Mouse (Mus musculus): ENCODE data around the gene Scyl1. TPM values are rescaled to one million over a fixed set of nuclear protein-coding genes. Genes with fewer than 3 reads are reported as not detected.

Gene Scyl1
- polyA plus RNA-seq, 1 experiment from 2014 or later, result 83.2 TPM

GRCm38 (mm10) chr19:5721233-5721632 lies 50.0 kb downstream of the Scyl1 start:
- H3K27ac ChIP-seq (ENCODE audit: low read length), result no peak overlapping the region
- peaks cover 18% of the 10 kb centered on the region for H3K36me3 ChIP-seq (ENCODE audit: control insufficient read depth, insufficient read depth, low read length)
- H3K4me3 ChIP-seq (ENCODE audit: low read length), result no peak overlapping the region
- H3K9me3 ChIP-seq (ENCODE audit: control insufficient read depth, low read length), result no peaks in the 10 kb centered on the region
- 85% methylated on average over 6 of the region's 6 CpGs for WGBS
- no peak for ATAC-seq (ENCODE audit: low read depth)
- H3K4me1 ChIP-seq (replicated peaks; ENCODE audit: control insufficient read depth, insufficient read depth, low read length), result peaks cover 21% of the 10 kb centered on the region
- no peaks in the 10 kb centered on the region for H3K27me3 ChIP-seq (ENCODE audit: control insufficient read depth, insufficient read depth, low read depth, low read length)
- no peak overlapping the region for H3K4me2 ChIP-seq (ENCODE audit: low read depth, low read length)
- no peak overlapping the region for H3K9ac ChIP-seq (ENCODE audit: low read length)

DNA sequence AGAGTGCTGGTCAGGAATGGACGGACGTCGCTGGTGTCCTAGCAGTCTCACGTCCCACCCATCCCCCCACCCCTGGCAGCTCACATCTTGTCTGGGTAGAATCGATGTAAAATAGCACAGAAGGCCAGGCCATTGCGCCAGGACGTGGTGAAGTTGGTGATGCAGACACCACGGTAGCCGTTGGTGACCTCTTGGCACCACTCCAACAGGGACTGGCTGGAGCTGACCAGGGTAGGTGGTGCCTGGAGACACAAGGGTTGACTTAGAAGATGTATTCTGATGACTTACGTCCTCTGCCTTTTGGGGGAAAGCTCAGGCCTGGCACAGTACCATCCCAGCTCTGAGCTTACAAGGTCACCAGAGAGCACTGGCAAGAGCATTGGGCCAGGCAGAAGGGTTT lies 54.3 kb downstream of the Scyl1 start:
- ATAC-seq (ENCODE audit: low read depth), result no peak
- H3K36me3 ChIP-seq (ENCODE audit: control insufficient read depth, insufficient read depth, low read length), result peaks cover 16% of the 10 kb centered on the region
- no peaks in the 10 kb centered on the region for H3K9me3 ChIP-seq (ENCODE audit: control insufficient read depth, low read length)
- no peak overlapping the region for H3K27ac ChIP-seq (ENCODE audit: low read length)
- 43% methylated on average over 10 of the region's 10 CpGs for WGBS
- H3K27me3 ChIP-seq (ENCODE audit: control insufficient read depth, insufficient read depth, low read depth, low read length), result no peaks in the 10 kb centered on the region
- peaks cover 24% of the 10 kb centered on the region for H3K4me1 ChIP-seq (replicated peaks; ENCODE audit: control insufficient read depth, insufficient read depth, low read length)
- no peak overlapping the region for H3K4me3 ChIP-seq (ENCODE audit: low read length)
- H3K9ac ChIP-seq (ENCODE audit: low read length), result no peak overlapping the region
- H3K4me2 ChIP-seq (ENCODE audit: low read depth, low read length), result no peak overlapping the region

DNA sequence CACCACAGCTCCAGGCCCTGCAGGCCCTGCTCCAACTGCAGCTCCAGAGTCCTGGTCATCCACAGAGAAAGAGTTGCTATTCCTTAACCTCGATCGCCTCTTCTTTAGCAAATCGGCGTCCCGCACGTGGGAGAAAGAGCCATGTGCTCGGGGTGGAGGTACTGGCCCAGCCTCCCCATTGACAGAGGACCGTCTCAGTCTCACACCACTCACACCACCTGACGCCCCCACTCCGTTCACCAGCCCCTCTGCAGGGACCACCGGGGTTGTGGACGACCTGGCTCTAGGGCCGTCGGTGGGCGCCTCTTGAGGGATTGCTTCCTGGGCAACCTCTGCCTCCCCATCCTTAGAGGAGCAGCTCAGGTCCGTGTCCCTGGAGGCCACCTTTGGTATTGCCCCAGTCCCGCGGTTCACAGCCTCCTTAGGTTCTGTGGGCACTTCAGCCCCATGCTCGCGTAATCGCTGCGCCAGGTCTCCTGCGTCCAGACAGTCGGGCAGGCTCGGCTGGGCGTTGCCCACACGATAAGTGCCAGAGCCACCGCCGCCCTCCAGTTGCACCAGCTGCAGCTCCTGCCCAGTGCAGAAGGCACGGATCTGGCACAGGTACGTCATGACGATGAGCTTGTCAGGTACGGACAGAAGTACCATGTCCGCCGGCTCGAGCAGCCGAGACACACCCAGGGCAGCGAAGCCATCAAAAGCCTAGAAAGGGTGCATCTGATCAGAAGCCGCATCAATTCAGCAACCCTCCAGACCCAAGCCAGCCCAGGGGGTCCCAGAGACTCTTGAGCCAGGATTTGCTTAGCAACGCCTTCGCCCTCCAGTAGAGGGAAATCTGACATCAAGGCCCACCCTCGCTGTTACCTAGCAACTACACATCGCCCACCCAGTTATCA lies 55.2 kb downstream of the Scyl1 start:
- 33% methylated on average over 43 of the region's 43 CpGs for WGBS
- Histone ChIP-seq H3K4me2 (ENCODE audit: low read depth, low read length) (peak overlapping the region; percentile 33), H3K4me3 (ENCODE audit: low read length) (no peak overlapping the region), H3K4me1 (replicated peaks; ENCODE audit: control insufficient read depth, insufficient read depth, low read length) (peaks cover 24% of the 10 kb centered on the region), H3K36me3 (ENCODE audit: control insufficient read depth, insufficient read depth, low read length) (peaks cover 9% of the 10 kb centered on the region), H3K27me3 (ENCODE audit: control insufficient read depth, insufficient read depth, low read depth, low read length) (no peaks in the 10 kb centered on the region), H3K9me3 (ENCODE audit: control insufficient read depth, low read length) (no peaks in the 10 kb centered on the region), H3K9ac (ENCODE audit: low read length) (0 out of 2 replicates have a peak overlapping the region, but pooled peaks have one; percentile 25), H3K27ac (ENCODE audit: low read length) (no peak overlapping the region)
- ATAC-seq (ENCODE audit: low read depth), result peak; percentile 53

- H3K36me3 ChIP-seq (ENCODE audit: control insufficient read depth, insufficient read depth, low read length), result peaks cover 9% of the 10 kb centered on the region
Measured at GRCm38 (mm10) chr19:5713730-5714129, 57.5 kb downstream of the Scyl1 start.

DNA sequence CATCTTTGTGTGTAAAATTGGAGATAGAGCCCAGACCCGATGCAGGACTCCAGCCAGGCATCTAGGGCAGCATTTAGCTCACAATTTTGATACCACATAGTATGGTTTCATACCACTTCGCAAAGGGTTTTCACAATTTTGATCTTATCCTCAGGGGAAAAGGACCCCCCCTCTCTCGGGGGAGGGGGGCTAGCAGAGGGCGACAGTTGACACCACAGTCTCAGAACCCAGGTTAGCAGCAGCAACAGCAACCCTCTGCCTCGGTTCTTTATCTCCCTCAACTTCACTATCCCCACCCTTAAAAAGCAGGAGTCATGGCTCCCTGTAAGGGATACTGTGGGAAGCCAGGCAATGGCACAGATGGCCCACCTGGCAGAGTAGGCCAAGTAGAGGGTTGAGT lies 58.0 kb downstream of the Scyl1 start:
- peaks cover 24% of the 10 kb centered on the region for H3K4me1 ChIP-seq (replicated peaks; ENCODE audit: control insufficient read depth, insufficient read depth, low read length)
- no peaks in the 10 kb centered on the region for H3K9me3 ChIP-seq (ENCODE audit: control insufficient read depth, low read length)
- no peaks in the 10 kb centered on the region for H3K27me3 ChIP-seq (ENCODE audit: control insufficient read depth, insufficient read depth, low read depth, low read length)
- peaks cover 13% of the 10 kb centered on the region for H3K36me3 ChIP-seq (ENCODE audit: control insufficient read depth, insufficient read depth, low read length)
- H3K27ac ChIP-seq (ENCODE audit: low read length), result peak overlapping the region; percentile 77
- no peak overlapping the region for H3K4me3 ChIP-seq (ENCODE audit: low read length)
- 0 out of 2 replicates have a peak overlapping the region, but pooled peaks have one; percentile 18 for H3K4me2 ChIP-seq (ENCODE audit: low read depth, low read length)
- no peak for ATAC-seq (ENCODE audit: low read depth)
- H3K9ac ChIP-seq (ENCODE audit: low read length), result 0 out of 2 replicates have a peak overlapping the region, but pooled peaks have one; percentile 20
- 64% methylated on average over 5 of the region's 5 CpGs for WGBS

More at GRCm38 (mm10) chr19:5713730-5714129, 57.5 kb downstream of the Scyl1 start:
- Histone ChIP-seq H3K27ac (ENCODE audit: low read length) (peak overlapping the region; percentile 77), H3K9me3 (ENCODE audit: control insufficient read depth, low read length) (no peaks in the 10 kb centered on the region), H3K4me3 (ENCODE audit: low read length) (no peak overlapping the region), H3K27me3 (ENCODE audit: control insufficient read depth, insufficient read depth, low read depth, low read length) (no peaks in the 10 kb centered on the region), H3K9ac (ENCODE audit: low read length) (peak overlapping the region; percentile 31; the same call in 1 of the 2 replicates), H3K4me2 (ENCODE audit: low read depth, low read length) (0 out of 2 replicates have a peak overlapping the region, but pooled peaks have one; percentile 18), H3K4me1 (replicated peaks; ENCODE audit: control insufficient read depth, insufficient read depth, low read length) (peaks cover 24% of the 10 kb centered on the region)
- ATAC-seq (ENCODE audit: low read depth), result peak; percentile 88
- WGBS, result 9% methylated on average over 2 of the region's 2 CpGs

GRCm38 (mm10) chr19:5711907-5712460 lies 59.2 kb downstream of the Scyl1 start:
- 91% methylated on average over 14 of the region's 14 CpGs for WGBS
- H3K4me1 ChIP-seq (replicated peaks; ENCODE audit: control insufficient read depth, insufficient read depth, low read length), result peaks cover 24% of the 10 kb centered on the region
- no peak for ATAC-seq (ENCODE audit: low read depth)
- H3K36me3 ChIP-seq (ENCODE audit: control insufficient read depth, insufficient read depth, low read length), result peaks cover 19% of the 10 kb centered on the region
- no peaks in the 10 kb centered on the region for H3K27me3 ChIP-seq (ENCODE audit: control insufficient read depth, insufficient read depth, low read depth, low read length)
- no peak overlapping the region for H3K4me2 ChIP-seq (ENCODE audit: low read depth, low read length)
- H3K27ac ChIP-seq (ENCODE audit: low read length), result no peak overlapping the region
- no peak overlapping the region for H3K4me3 ChIP-seq (ENCODE audit: low read length)
- no peak overlapping the region for H3K9ac ChIP-seq (ENCODE audit: low read length)
- H3K9me3 ChIP-seq (ENCODE audit: control insufficient read depth, low read length), result no peaks in the 10 kb centered on the region

DNA sequence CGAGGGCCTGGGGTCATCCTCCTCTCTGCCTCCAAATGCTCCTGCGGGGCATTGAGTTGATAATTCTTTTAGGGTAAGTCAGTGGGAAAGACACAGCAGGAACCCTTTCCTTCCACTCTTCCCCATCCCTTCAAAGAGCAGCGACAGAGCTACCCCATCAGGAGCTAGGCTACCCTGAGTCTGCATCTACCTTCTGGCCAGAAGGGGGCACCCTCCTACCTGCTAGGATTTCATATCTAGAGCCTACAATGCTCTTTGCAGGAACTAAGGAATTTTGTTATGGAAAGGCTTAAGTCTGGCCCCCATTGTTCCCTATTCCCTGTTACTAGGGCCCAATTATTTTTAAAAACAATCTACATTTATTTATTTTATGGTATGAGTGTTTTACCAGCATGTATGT lies 60.0 kb downstream of the Scyl1 start:
- peaks cover 22% of the 10 kb centered on the region for H3K4me1 ChIP-seq (replicated peaks; ENCODE audit: control insufficient read depth, insufficient read depth, low read length)
- peaks cover 19% of the 10 kb centered on the region for H3K36me3 ChIP-seq (ENCODE audit: control insufficient read depth, insufficient read depth, low read length)
- no peak overlapping the region for H3K27ac ChIP-seq (ENCODE audit: low read length)
- 27% methylated on average over 3 of the region's 3 CpGs for WGBS
- no peak overlapping the region for H3K4me2 ChIP-seq (ENCODE audit: low read depth, low read length)
- no peak overlapping the region for H3K4me3 ChIP-seq (ENCODE audit: low read length)
- no peak for ATAC-seq (ENCODE audit: low read depth)
- no peaks in the 10 kb centered on the region for H3K27me3 ChIP-seq (ENCODE audit: control insufficient read depth, insufficient read depth, low read depth, low read length)
- no peak overlapping the region for H3K9ac ChIP-seq (ENCODE audit: low read length)
- H3K9me3 ChIP-seq (ENCODE audit: control insufficient read depth, low read length), result no peaks in the 10 kb centered on the region

- Histone ChIP-seq H3K9ac (ENCODE audit: low read length) (no peak overlapping the region), H3K4me2 (ENCODE audit: low read depth, low read length) (no peak overlapping the region), H3K27me3 (ENCODE audit: control insufficient read depth, insufficient read depth, low read depth, low read length) (no peaks in the 10 kb centered on the region), H3K4me1 (replicated peaks; ENCODE audit: control insufficient read depth, insufficient read depth, low read length) (peaks cover 20% of the 10 kb centered on the region), H3K4me3 (ENCODE audit: low read length) (no peak overlapping the region), H3K36me3 (ENCODE audit: control insufficient read depth, insufficient read depth, low read length) (peaks cover 19% of the 10 kb centered on the region), H3K27ac (ENCODE audit: low read length) (no peak overlapping the region), H3K9me3 (ENCODE audit: control insufficient read depth, low read length) (no peaks in the 10 kb centered on the region)
- ATAC-seq (ENCODE audit: low read depth), result no peak
- WGBS, result 84% methylated on average over 7 of the region's 8 CpGs
Measured at GRCm38 (mm10) chr19:5710581-5710980, 60.6 kb downstream of the Scyl1 start.

DNA sequence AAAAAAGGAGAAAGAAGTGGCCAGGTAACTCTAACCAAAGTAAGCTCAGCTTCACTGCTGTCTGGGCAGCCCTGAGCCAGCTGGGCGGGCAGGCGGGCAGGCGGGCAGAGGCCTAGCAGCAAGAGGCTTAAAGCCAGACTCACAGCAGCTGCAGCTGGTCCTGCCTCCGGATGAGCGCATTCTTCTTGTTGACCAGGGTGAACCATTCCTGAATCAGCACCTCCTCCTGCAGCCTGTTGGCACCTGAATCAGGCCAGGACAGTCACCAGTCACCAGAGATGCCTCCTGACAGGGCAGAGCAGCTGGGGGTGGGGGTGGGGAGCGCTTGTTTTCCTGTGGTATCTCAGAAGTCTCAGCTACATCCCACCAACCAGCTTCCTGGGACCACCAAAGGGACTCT lies 61.2 kb downstream of the Scyl1 start:
- Histone ChIP-seq H3K4me2 (ENCODE audit: low read depth, low read length) (no peak overlapping the region), H3K27me3 (ENCODE audit: control insufficient read depth, insufficient read depth, low read depth, low read length) (no peaks in the 10 kb centered on the region), H3K4me3 (ENCODE audit: low read length) (no peak overlapping the region), H3K4me1 (replicated peaks; ENCODE audit: control insufficient read depth, insufficient read depth, low read length) (peaks cover 21% of the 10 kb centered on the region), H3K9me3 (ENCODE audit: control insufficient read depth, low read length) (no peaks in the 10 kb centered on the region), H3K36me3 (ENCODE audit: control insufficient read depth, insufficient read depth, low read length) (peaks cover 19% of the 10 kb centered on the region), H3K9ac (ENCODE audit: low read length) (no peak overlapping the region), H3K27ac (ENCODE audit: low read length) (no peak overlapping the region)
- WGBS, result 95% methylated on average over 6 of the region's 6 CpGs
- ATAC-seq (ENCODE audit: low read depth), result no peak
